28 mouse cellular contexts compared by ENCODE assay signal in genomic region chr9:107914764-107915420, GRCm38 (mm10). TPM values are rescaled to one million over a fixed set of nuclear protein-coding genes. Genes with fewer than 3 reads are reported as not detected.
"Had no signal": no experiment of that assay in that cellular context is flagged by ENCODE, and none has a peak within 500 bp of the region (broad histone marks: within the 10 kb centered on the region; RNA-seq: fewer than 3 reads in every experiment).

No protein-coding gene starts in this region.

- DNase-seq: kidney, adult 18-20 months; kidney, adult 9 months; kidney, postnatal 14 days; kidney, postnatal 4 days; left cerebral cortex, postnatal 4 days; liver, postnatal 0 days; lung, embryonic 14.5 days; midbrain, embryonic 14.5 days; right cerebral cortex, postnatal 14 days; right cerebral cortex, postnatal 4 days; thymus, adult 2 months; thymus, postnatal 25 days had no signal

- ATAC-seq: liver, postnatal 0 days; lung, postnatal 0 days had no signal

- H3K9me3 ChIP-seq: limb, embryonic 15.5 days had no signal

- H3K4me3 ChIP-seq: limb, embryonic 15.5 days had no signal

- H3K27ac ChIP-seq: limb, embryonic 15.5 days; liver, embryonic 14.5 days; macrophage; stomach, postnatal 0 days had no signal

- H3K9ac ChIP-seq: limb, embryonic 15.5 days; liver, embryonic 14.5 days; liver, postnatal 0 days; lung, embryonic 14.5 days had no signal

- H3K27me3 ChIP-seq: limb, embryonic 15.5 days had no signal

RNA-seq across cellular contexts. Expression of gene Mst1r, which starts 8.2 kb away (rescaled TPM):
- total RNA-seq: megakaryocyte-erythroid progenitor cell, adult 5-6 weeks had no signal
- polyA plus RNA-seq: macrophage had no signal

RNA-seq across cellular contexts. Expression of gene Actl11, which starts 13.4 kb away (rescaled TPM):
- total RNA-seq: layer of hippocampus, adult 18-20 months; layer of hippocampus, postnatal 14 days; left cerebral cortex, adult 8-10 months; left cerebral cortex, postnatal 14 days; left cerebral cortex, postnatal 4 days; megakaryocyte-erythroid progenitor cell, adult 5-6 weeks had no signal
- polyA plus RNA-seq: kidney, embryonic 16.5 days; limb, embryonic 15.5 days; liver, embryonic 11.5 days; liver, embryonic 14.5 days; liver, postnatal 0 days; lung, embryonic 14.5 days; lung, postnatal 0 days; macrophage; midbrain, embryonic 11.5 days; midbrain, embryonic 14.5 days; neural tube, embryonic 14.5 days; stomach, embryonic 14.5 days; stomach, postnatal 0 days; urinary bladder, adult 2 months had no signal

RNA-seq across cellular contexts. Expression of gene Camkv, which starts 20.6 kb away (rescaled TPM):
- polyA plus RNA-seq: macrophage had no signal
